Mouse (Mus musculus) kidney, postnatal 0 days (tissue): Measurements from ENCODE around the gene Parp6. TPM values are rescaled to one million over a fixed set of nuclear protein-coding genes. Genes with fewer than 3 reads are reported as not detected.

Experiments
- ATAC-seq: fragments of 200-750 bp; cut with Nextera tagmentation; replicated peaks from 2 replicates; pipeline ENCODE4 v1.8.0; 2017; ENCODE audit warnings: low read depth, moderate number of reproducible peaks, moderate TSS enrichment, moderate library complexity; ENCODE audit not compliant: low FRiP score
- DNase-seq: peaks from one replicate; pipeline ENCODE4 v3.0.0-alpha.2; 2016; ENCODE audit warnings: low spot score
- H3K27ac ChIP-seq: fragments of 300-500 bp; sonication (generic); 2 replicates; pipeline ENCODE4 v1.5.1; 2014; ENCODE audit warnings: mild to moderate bottlenecking
- H3K27me3 ChIP-seq: fragments of 300-500 bp; sonication (generic); 2 replicates; pipeline ENCODE4 v1.6.1; 2014; ENCODE audit warnings: low read length, mixed read lengths; ENCODE audit not compliant: insufficient read depth
- H3K36me3 ChIP-seq: fragments of 300-500 bp; sonication (generic); 2 replicates; pipeline ENCODE4 v1.6.1; 2014; ENCODE audit warnings: low read length, mixed read lengths; ENCODE audit not compliant: insufficient read depth
- H3K4me1 ChIP-seq: fragments of 300-500 bp; sonication (generic); replicated peaks from 2 replicates; pipeline ENCODE4 v1.6.1; 2014; ENCODE audit warnings: antibody characterized with exemption, low read length, mixed read lengths; ENCODE audit not compliant: insufficient read depth
- H3K4me2 ChIP-seq: fragments of 300-500 bp; sonication (generic); 2 replicates; pipeline ENCODE4 v1.6.1; 2014; ENCODE audit warnings: mild to moderate bottlenecking, low read length, moderate library complexity, mixed read lengths
- H3K4me3 ChIP-seq: fragments of 300-500 bp; sonication (generic); replicated peaks from 2 replicates; pipeline ENCODE4 v1.5.1; 2014; ENCODE audit warnings: low read depth, low read length
- H3K9ac ChIP-seq: fragments of 300-500 bp; sonication (generic); 2 replicates; pipeline ENCODE4 v1.6.1; 2014; ENCODE audit warnings: low read depth, low read length
- H3K9me3 ChIP-seq: fragments of 300-500 bp; sonication (generic); replicated peaks from 2 replicates; pipeline ENCODE4 v1.6.1; 2016; ENCODE audit warnings: low read length, inconsistent platforms, mixed read lengths
- CTCF ChIP-seq: IDR thresholded peaks from 2 replicates; pipeline ENCODE4 v1.5.1; 2016; ENCODE audit warnings: antibody characterized with exemption, low read depth, mild to moderate bottlenecking, moderate library complexity
- WGBS: fragments of 180-500 bp; shearing (Covaris S2); extraction: QIAGEN DNeasy Blood & Tissue Kit; methylation state at CpG from one replicate; pipeline ENCODE4 v1.1.7; 2014; 5-methylcytosine and 5-hydroxymethylcytosine counted together
- polyA plus RNA-seq: library from polyadenylated mRNA; unstranded; fragments of >200 nt; fragmentation: Nextera tagmentation; extraction: Ambion mirVana; gene quantifications from 2 replicates; pipeline ENCODE4 v1.2.1, GENCODE M21; 2015

Parp6 gene
- polyA plus RNA-seq, 1 experiment from 2014 or later: 15.7 TPM

- 76% methylated on average over 5 of the region's 5 CpGs for WGBS
- Histone ChIP-seq H3K9ac (no peak overlapping the region), H3K4me2 (no peak overlapping the region), H3K9me3 (no peaks in the 10 kb centered on the region), H3K4me3 (no peak overlapping the region), H3K4me1 (no peaks in the 10 kb centered on the region), H3K27ac (no peak overlapping the region), H3K36me3 (no peaks in the 10 kb centered on the region), H3K27me3 (no peaks in the 10 kb centered on the region)
- DNase-seq (no peak), ATAC-seq (no peak)
- TF ChIP-seq CTCF: no peak
Observed at GRCm38 (mm10) chr9:59588252-59588651, 28.8 kb upstream of the Parp6 start.

- WGBS: 33% methylated on average over 12 of the region's 12 CpGs
Observed at GRCm38 (mm10) chr9:59588710-59589671, 28.1 kb upstream of the Parp6 start.

GRCm38 (mm10) chr9:59589703-59590439, 27.2 kb upstream of the Parp6 start:
- Histone ChIP-seq H3K27ac (no peak overlapping the region), H3K36me3 (no peaks in the 10 kb centered on the region), H3K4me2 (no peak overlapping the region), H3K9ac (no peak overlapping the region), H3K4me3 (no peak overlapping the region), H3K27me3 (no peaks in the 10 kb centered on the region), H3K9me3 (no peaks in the 10 kb centered on the region), H3K4me1 (no peaks in the 10 kb centered on the region)
- WGBS: 74% methylated on average over 10 of the region's 10 CpGs
- DNase-seq (no peak), ATAC-seq (no peak)
- no peak for TF ChIP-seq CTCF

More at GRCm38 (mm10) chr9:59588710-59589671, 28.1 kb upstream of the Parp6 start:
- no peak for TF ChIP-seq CTCF
- H3K27me3 ChIP-seq: no peaks in the 10 kb centered on the region
- no peak overlapping the region for H3K4me2 ChIP-seq
- no peak for ATAC-seq
- H3K9me3 ChIP-seq: no peaks in the 10 kb centered on the region
- no peak overlapping the region for H3K27ac ChIP-seq
- no peak for DNase-seq
- no peak overlapping the region for H3K9ac ChIP-seq
- H3K4me1 ChIP-seq: no peaks in the 10 kb centered on the region
- no peak overlapping the region for H3K4me3 ChIP-seq
- no peaks in the 10 kb centered on the region for H3K36me3 ChIP-seq

GRCm38 (mm10) chr9:59601661-59602060, 15.4 kb upstream of the Parp6 start:
- Histone ChIP-seq H3K36me3 (no peaks in the 10 kb centered on the region), H3K27ac (no peak overlapping the region), H3K4me2 (no peak overlapping the region), H3K9ac (no peak overlapping the region), H3K27me3 (no peaks in the 10 kb centered on the region), H3K4me3 (no peak overlapping the region), H3K4me1 (no peaks in the 10 kb centered on the region), H3K9me3 (no peaks in the 10 kb centered on the region)
- no peak for DNase-seq
- ATAC-seq: no peak
- no peak for TF ChIP-seq CTCF
- WGBS: 77% methylated on average over 8 of the region's 8 CpGs

GRCm38 (mm10) chr9:59605967-59606366, 11.1 kb upstream of the Parp6 start:
- Histone ChIP-seq H3K36me3 (no peaks in the 10 kb centered on the region), H3K4me1 (no peaks in the 10 kb centered on the region), H3K9ac (no peak overlapping the region), H3K4me3 (no peak overlapping the region), H3K4me2 (no peak overlapping the region), H3K9me3 (no peaks in the 10 kb centered on the region), H3K27ac (no peak overlapping the region), H3K27me3 (no peaks in the 10 kb centered on the region)
- ATAC-seq (no peak), DNase-seq (no peak)
- 57% methylated on average over 6 of the region's 6 CpGs for WGBS
- TF ChIP-seq CTCF: peak; percentile 24; the same call in 1 of the 2 replicates

GRCm38 (mm10) chr9:59610950-59611349, 6.1 kb upstream of the Parp6 start:
- Histone ChIP-seq H3K4me2 (no peak overlapping the region), H3K36me3 (no peaks in the 10 kb centered on the region), H3K27ac (no peak overlapping the region), H3K9ac (no peak overlapping the region), H3K4me1 (no peaks in the 10 kb centered on the region), H3K9me3 (no peaks in the 10 kb centered on the region), H3K4me3 (no peak overlapping the region), H3K27me3 (no peaks in the 10 kb centered on the region)
- no peak for DNase-seq
- 88% methylated on average over 2 of the region's 2 CpGs for WGBS
- no peak for ATAC-seq
- no peak for TF ChIP-seq CTCF
